Mouse (Mus musculus) olfactory bulb, adult 2 months (tissue): ENCODE measurements around the gene Ank3. TPM values are rescaled to one million over a fixed set of nuclear protein-coding genes. Genes with fewer than 3 reads are reported as not detected.

Experiments used
- H3K27ac ChIP-seq: fragments of 200-500 bp; 2 replicates; pipeline ENCODE4 v1.5.1; 2012; ENCODE audit warnings: low read depth, low read length; ENCODE audit not compliant: insufficient read depth
- H3K4me1 ChIP-seq: fragments of 200-500 bp; 2 replicates; pipeline ENCODE4 v1.6.1; 2012; ENCODE audit warnings: low read length; ENCODE audit not compliant: control insufficient read depth, insufficient read depth
- H3K4me3 ChIP-seq: fragments of 200-500 bp; 2 replicates; pipeline ENCODE4 v1.5.1; 2012; ENCODE audit warnings: mild to moderate bottlenecking, low read depth, low read length, moderate library complexity; ENCODE audit not compliant: insufficient read depth
- CTCF ChIP-seq: fragments of 200-500 bp; IDR thresholded peaks from 2 replicates; pipeline ENCODE4 v1.5.1; 2012; ENCODE audit warnings: low read depth, mild to moderate bottlenecking, low read length, moderate library complexity; ENCODE audit not compliant: insufficient read depth
- POLR2A ChIP-seq: fragments of 200-500 bp; IDR thresholded peaks from 2 replicates; pipeline ENCODE4 v1.6.1; 2012; ENCODE audit warnings: mild to moderate bottlenecking, low read depth, low read length, moderate library complexity; ENCODE audit not compliant: insufficient read depth
- WGBS: fragments of 180-500 bp; shearing (Covaris S2); methylation state at CpG from one replicate; pipeline ENCODE4 v1.1.7; 2018; 5-methylcytosine and 5-hydroxymethylcytosine counted together
- polyA plus RNA-seq: library from polyadenylated mRNA; stranded (reverse); fragments of >200 nt; gene quantifications from 2 replicates; pipeline ENCODE4 v1.2.4, GENCODE M21; 2012; ENCODE audit warnings: low replicate concordance; ENCODE audit not compliant: missing spikeins, insufficient read depth, insufficient read length

The Ank3 gene
- polyA plus RNA-seq, 1 experiment = 212 TPM

DNA sequence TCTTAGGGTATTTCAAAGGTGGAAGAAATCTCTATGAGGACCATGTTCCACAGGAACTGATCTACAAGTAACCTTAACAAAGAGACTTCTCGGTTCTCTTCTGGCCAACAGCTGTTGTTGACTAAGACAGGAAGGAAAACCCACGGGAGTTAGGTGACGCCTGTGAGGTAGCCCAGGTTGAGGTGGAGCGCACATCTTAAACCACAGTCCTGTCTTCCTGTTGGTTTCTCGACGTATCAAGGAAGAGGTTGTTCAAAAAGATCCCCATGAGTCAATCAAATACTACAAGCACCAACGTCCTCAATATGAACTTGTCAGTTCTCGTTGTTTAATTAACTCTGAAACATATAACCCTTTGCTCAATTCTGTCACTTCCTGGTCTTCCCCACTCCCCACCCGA, 634.4 kb downstream of the Ank3 start:
- no peaks in the 10 kb centered on the region for H3K4me1 ChIP-seq
- WGBS = 94% methylated on average over 9 of the region's 9 CpGs
- H3K4me3 ChIP-seq = no peak overlapping the region
- H3K27ac ChIP-seq = no peak overlapping the region
- TF ChIP-seq CTCF (no peak), POLR2A (no peak)

DNA sequence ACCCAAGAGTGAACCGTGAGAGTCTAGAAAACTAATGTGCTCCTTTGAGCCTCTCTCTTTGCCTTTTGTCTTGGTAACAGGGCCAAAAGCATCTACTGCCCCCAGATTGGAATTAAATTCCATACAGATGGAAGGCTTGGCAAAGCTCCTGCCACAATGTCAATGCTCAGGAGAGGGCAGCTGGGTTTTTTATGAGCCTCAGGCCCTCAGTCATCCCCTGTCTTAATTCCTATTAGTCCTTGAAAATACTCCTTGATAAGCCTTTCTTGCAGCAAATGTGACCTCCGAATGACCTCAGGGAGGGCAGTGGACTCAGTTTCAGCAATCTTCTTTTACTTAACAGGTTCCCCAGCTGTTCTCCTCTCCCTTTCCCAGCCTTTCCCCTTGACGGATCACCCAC, 635.3 kb downstream of the Ank3 start:
- no peak overlapping the region for H3K27ac ChIP-seq
- no peaks in the 10 kb centered on the region for H3K4me1 ChIP-seq
- WGBS = 71% methylated on average over 3 of the region's 3 CpGs
- H3K4me3 ChIP-seq = no peak overlapping the region
- TF ChIP-seq POLR2A = no peak
- TF ChIP-seq CTCF = no peak

DNA sequence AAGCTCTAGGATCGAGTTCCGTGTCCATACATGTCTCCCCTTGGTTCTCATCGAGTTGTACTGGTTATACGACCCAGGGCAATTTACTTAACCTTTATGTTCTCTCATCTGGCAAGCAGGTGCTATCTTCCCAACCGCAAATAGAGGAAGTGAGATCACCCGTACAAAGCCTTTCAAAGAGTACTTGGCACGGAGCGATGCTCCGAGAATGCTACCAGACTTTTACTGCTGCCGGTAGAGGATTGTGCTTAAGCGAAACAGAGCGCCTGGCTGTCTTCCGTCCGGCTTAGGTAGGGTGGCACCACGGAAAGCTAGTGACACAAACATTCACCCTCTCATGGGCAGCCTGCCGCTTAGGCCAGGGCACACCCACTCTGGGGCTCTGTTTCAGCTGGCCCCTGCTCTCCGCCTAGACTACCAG, 641.3 kb downstream of the Ank3 start:
- WGBS = 84% methylated on average over 17 of the region's 17 CpGs
- no peak for TF ChIP-seq POLR2A
- Histone ChIP-seq H3K4me3 (no peak overlapping the region), H3K27ac (no peak overlapping the region), H3K4me1 (no peaks in the 10 kb centered on the region)

DNA sequence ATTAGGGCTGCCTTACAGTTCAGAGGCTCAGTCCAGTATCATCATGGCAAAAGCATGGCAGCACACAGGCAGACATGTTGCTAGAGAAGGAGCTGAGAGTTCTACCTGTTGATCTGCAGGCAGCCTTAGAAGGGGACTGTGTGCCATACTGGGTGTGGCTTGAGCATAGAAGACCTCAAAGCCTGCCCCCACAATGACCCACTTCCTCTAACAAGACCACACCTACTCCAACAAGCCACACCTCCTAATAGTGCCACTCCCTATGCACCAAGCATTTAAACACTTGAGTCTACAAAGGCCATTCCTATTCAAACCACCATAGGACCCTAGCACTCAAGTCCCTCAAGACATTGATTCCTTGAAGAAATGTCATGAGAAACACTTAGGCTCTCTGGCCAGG, 643.0 kb downstream of the Ank3 start:
- Histone ChIP-seq H3K4me3 (no peak overlapping the region), H3K27ac (no peak overlapping the region), H3K4me1 (no peaks in the 10 kb centered on the region)
- no peak for TF ChIP-seq CTCF
- no peak for TF ChIP-seq POLR2A

DNA sequence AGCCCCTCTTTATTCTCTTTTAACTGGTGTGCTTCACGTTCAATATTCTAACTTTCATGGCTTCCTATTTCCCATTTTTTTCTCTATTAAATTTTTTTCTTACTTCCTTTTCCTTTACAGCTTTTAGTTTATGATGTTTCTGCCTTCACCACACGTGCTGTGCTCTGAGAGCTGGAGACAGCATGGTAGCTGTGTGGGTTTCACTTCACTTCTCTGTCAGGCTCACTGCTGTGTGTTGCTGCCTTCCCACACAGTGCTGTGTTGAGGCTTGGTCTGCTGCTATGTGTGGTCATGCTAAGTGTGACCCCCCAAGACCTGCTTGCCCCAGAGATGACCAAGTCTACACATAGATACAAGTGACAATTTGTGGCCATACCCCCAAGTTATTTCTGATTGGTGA, 647.1 kb downstream of the Ank3 start:
- TF ChIP-seq CTCF = no peak
- TF ChIP-seq POLR2A = no peak
- H3K27ac ChIP-seq = no peak overlapping the region
- H3K4me3 ChIP-seq = no peak overlapping the region
- H3K4me1 ChIP-seq = no peaks in the 10 kb centered on the region
- WGBS = 37% methylated on average over 2 of the region's 2 CpGs

DNA sequence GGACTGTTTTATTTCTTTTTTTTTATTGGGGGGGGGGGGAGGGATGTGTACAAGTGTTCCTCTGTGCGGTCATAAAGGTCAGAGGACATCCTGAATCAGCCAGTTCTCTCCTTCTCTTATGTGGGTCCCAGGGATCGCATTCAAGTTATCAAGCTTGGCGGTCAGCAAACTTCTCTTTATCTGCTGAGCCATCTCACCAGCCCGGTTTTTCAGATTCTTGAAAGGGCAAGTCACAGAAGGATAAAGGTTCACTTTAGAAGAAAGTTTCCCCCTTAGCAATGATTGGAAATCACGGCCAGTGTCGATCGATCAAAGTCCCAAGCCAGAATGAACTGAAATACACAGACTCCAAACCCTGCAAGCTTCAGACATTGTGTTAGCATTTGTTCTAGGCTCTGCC, 651.2 kb downstream of the Ank3 start:
- TF ChIP-seq CTCF = no peak
- Histone ChIP-seq H3K4me3 (no peak overlapping the region), H3K27ac (no peak overlapping the region), H3K4me1 (no peaks in the 10 kb centered on the region)
- WGBS = 94% methylated on average over 7 of the region's 7 CpGs

DNA sequence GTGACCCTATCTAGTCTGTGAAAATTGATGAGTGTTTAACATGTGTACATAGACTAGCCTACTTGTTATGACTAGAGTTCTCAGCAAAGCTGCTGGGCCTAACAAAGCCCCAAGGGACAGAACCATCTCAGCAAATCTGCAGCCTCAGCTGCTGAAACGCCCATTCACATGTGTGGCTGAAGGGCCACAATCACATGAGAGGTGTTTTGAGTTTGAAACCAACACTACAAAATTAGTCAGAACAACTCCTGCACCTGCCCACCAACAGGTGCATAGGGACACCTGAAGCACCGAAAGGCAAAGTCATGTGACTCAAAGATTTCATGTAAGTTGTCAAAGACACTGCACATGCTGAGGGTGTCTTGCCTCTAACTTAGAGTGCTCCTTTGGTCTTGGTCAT, 656.7 kb downstream of the Ank3 start:
- TF ChIP-seq POLR2A = no peak
- TF ChIP-seq CTCF = no peak
- H3K4me1 ChIP-seq = peaks cover 4% of the 10 kb centered on the region; the same call in 1 of the 2 replicates
- WGBS = 99% methylated on average over 2 of the region's 2 CpGs
- no peak overlapping the region for H3K27ac ChIP-seq
- H3K4me3 ChIP-seq = no peak overlapping the region

DNA sequence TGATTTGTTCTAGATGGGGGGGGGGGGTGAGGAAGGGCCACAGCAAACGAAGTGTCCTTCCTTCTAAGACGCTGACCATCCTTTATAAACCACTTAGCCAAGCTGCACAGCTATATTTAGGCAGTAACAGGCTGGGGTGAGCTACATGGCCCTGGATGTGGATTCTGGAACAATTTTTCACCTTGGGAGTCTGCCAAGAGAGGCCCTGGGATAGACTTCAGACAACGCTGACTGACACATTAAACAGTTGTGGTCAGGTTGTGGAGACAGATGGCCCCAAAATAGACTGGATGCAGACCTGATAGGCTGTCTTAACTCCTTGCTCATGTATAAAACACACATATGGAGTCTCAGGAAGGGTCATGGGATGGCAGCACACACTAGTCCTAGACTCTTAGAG, 658.5 kb downstream of the Ank3 start:
- 75% methylated on average over 3 of the region's 3 CpGs for WGBS
- Histone ChIP-seq H3K4me3 (no peak overlapping the region), H3K4me1 (peaks cover 9% of the 10 kb centered on the region), H3K27ac (no peak overlapping the region)
- TF ChIP-seq POLR2A (no peak), CTCF (no peak)

DNA sequence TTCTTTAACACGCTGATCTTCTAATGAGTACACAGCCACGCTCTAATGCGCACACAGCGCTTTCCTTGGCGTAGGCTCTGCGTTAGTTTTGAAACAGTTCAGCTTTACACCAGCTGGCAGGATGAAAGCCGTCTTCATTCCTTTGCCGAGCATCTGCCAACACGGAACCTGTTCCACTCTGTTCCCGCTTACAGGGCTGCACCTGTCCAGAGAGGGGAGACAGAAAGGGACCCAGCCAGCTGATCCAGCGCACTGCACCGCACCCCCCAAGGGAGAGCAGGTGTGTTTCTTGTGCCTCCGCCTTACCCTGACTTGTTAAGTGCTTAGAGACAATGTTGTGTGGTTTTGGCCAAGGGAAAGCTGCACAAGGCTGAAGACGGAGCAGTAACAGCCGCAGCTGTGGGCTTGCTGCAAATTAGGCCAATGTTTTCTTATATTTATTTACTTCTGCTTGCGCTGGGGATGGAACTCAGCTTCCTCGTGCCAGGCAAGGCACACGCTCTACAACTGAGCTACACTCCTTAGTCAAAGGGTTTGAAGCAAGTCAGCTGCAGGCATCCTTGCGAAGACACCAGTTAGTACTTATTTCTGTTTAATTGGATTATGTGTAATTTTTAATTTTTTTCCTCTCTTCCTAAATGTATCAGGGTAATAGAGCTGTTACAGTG, 661.6 kb downstream of the Ank3 start:
- TF ChIP-seq CTCF (no peak), POLR2A (no peak)
- Histone ChIP-seq H3K27ac (no peak overlapping the region), H3K4me3 (no peak overlapping the region), H3K4me1 (peaks cover 9% of the 10 kb centered on the region)
- WGBS = 33% methylated on average over 19 of the region's 19 CpGs

DNA sequence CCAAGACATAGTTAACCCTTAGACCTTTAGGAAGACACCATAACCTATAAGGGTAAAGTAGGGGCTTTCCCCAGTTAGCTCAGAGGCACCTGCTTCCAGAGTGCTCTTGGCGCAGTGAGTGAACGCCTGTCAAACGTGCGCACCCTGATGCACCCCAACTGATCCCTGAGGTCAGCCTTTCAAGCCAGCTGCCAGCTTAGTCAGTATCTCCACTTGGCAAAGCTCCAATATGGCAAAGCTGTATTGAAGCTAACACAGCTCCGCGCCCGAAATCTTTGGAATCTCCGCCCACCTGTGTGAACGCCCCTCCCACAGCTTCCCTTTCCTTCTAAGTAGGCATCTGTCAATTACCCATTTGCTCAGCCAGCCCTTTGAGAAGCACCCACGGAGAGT, 662.1 kb downstream of the Ank3 start:
- TF ChIP-seq POLR2A (no peak), CTCF (no peak)
- no peak overlapping the region for H3K4me3 ChIP-seq

More for the DNA sequence above, 662.1 kb downstream of the Ank3 start:
- peaks cover 9% of the 10 kb centered on the region for H3K4me1 ChIP-seq
- WGBS = 34% methylated on average over 10 of the region's 10 CpGs
- H3K27ac ChIP-seq = no peak overlapping the region
